Mouse (Mus musculus): ENCODE results near the gene Saa1.

Saa1 gene

GRCm38 (mm10) chr7:46716897-46717296, 25.9 kb downstream of the Saa1 start:
- DNase-seq, result no peak

DNA sequence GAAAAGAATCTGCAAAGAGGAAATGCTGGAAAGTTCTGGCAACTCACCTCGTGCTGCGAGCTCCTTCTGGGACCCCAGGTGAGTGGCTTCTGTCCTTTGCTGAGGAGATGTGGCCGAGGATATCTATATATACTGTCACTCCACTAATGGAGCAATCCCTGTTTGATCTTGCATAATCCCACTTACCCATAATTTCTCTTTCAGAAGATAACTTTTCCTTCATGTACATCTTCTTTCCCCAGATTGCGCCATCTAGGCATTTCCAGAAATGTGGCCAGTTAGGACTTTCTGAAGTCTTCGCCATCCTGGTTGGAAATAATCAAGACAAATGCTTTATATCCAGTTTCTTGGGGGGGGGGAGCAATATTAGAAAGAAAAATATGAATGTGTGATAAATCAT, 27.2 kb downstream of the Saa1 start, which contains the start of gene Saa3:
TSS of gene Saa3 (minus strand) at position 101 of the 400 bp plus-strand sequence.
- no peak for DNase-seq

- peak; percentile 55 for DNase-seq
Measured at GRCm38 (mm10) chr7:46714518-46714917, 28.3 kb downstream of the Saa1 start.

DNA sequence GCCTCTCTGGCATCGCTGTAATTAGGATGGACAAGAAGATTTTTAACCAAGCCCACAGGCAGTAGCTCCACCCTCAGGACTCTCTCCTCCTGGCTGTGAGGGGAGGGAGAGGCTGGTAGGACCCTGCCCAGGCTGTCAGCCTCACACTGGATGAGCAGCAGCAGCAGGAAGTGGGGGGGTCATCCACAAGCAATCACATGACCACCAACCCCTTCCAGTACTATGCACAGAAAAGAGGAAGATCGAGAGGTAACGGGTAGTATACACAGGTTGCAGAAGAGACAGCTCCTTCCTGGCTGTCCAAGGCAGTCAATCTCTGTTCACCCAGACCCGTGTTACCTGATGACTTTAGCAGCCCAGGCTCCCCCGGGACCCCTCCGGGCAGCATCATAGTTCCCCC, 30.5 kb downstream of the Saa1 start:
- no peak for DNase-seq

GRCm38 (mm10) chr7:46710390-46710844, 32.4 kb downstream of the Saa1 start, which contains the start of gene Saal1:
Gene Saal1 (minus strand): TSS chr7:46710680.
- DNase-seq, result peak; percentile 78

DNA sequence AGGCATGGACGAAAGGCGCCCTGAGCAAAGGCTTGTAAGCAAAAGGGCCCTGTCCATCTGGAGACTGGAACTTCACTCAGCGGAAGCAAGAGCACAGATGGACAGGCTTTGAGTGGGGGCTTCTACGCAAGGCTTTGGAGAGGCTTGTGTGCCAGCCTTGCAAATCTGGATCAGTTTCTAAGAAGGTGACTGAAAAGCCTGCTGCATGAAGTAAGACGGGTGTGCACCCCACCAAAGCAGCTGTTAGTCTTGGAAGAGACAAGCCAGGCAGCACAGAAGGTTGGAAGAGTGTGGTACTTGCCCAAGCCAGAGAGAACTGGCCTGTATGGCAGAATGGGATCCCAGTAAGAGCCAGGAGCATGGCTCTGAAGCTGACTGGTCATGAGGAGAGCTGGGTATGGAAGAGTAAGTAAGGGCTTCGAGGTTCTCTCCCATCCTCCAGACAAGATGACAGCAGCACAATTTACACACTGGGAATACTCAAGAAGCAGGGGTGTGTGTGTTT, 42.2 kb downstream of the Saa1 start:
- no peak for DNase-seq

DNA sequence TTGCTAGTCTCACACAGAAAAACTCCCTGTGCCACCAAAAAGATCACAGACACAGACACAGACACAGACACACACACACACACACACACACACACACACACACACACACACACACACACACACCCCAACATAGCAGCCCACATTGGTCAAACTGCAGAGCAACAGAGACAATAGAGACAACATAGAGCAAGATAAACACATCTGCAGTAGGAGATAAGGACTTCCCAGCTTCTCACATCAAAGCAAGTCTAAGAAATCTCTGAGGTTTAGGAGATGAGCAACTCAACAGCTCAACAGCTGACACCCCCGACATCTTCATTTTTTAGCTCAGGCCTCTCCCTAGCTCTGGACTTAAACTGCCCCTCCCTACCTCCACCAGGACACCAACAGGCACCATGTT, 46.0 kb downstream of the Saa1 start:
- no peak for DNase-seq
